Mouse (Mus musculus): Measurements from ENCODE around the gene Slc39a11. TPM values are rescaled to one million over a fixed set of nuclear protein-coding genes. Genes with fewer than 3 reads are reported as not detected.

Gene Slc39a11
- total RNA-seq, 2 experiments from 2014 or later = 23.5 to 26.1 TPM

DNA sequence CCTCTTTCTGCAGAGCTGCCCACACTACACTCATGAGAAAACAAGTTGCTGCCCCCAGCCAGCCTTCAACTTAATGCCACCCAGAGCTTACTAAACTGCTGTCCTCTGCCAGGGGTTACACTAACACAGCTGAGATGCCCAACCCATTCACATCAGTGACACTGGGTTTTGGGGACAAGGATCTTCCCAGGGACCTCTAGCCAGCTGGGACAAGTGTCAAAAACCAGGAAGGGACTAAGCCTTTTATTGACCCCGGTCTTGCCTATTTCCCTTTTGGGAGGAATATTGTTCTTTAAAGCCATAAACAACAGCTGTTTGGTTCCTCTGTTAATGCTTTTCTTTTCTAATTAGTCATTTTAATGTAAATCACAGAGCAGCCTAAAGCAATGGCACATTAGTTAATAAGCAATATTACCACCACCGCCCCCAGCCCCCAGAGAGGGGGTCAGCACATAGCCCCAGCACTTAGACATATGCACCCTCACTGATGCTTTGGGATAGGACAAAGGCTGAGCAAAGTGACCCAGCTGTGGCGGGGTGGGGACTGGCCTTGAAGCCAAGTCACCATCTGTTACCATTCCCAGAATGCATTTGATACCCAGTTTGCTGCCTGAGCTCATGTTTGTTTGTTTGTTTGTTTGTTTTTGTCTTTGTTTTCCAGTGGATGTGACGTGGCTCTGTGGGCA, 341.5 kb downstream of the Slc39a11 start:
- intact Hi-C loops (cut with DNase I) = no loop called here
- DNase-seq = no peak

DNA sequence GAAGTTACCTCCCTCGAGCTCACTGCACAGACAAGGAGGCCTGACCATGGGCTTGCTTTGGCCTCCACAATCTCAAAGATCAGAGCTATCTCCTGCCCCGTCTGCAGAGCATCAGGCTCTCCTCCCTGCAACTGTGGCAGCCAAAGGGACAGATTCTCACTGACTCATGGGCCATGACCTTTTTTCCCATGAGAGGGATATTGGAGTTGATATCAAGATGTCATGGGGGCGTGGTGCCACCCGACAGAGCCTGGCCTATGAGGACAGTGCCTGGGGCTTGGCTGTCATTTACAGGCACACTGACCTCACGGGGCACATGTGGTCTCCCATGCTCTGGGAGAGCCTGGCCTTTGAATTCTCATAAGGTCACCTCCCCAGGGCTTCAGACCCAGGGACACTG, 346.7 kb downstream of the Slc39a11 start:
- intact Hi-C loops (cut with DNase I) = no loop called here
- no peak for DNase-seq

DNA sequence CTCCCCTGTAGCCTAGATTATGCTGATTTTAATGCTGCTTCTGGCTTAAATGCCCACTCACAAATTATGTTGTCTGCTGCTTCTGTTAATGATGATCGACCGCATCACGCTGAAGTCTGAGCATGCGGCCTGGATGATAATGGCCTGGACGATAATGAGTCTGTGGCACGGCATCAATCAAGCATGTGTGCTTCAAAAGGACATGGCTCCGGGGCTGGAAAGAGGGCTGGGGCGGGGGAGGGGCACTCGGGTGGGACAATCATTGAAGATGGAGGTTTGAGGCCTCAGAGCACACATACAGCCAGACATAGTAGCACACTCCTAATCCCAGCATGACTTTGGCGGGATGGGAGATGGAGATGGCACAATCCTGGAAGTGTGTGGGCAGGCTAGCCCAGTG, 350.4 kb downstream of the Slc39a11 start:
- DNase-seq = no peak
- intact Hi-C loops (cut with DNase I) = loop anchor here (5.0 to 10.0 kb wide), 2 partner anchors 122 to 515 kb away; no protein-coding TSS in a partner anchor

DNA sequence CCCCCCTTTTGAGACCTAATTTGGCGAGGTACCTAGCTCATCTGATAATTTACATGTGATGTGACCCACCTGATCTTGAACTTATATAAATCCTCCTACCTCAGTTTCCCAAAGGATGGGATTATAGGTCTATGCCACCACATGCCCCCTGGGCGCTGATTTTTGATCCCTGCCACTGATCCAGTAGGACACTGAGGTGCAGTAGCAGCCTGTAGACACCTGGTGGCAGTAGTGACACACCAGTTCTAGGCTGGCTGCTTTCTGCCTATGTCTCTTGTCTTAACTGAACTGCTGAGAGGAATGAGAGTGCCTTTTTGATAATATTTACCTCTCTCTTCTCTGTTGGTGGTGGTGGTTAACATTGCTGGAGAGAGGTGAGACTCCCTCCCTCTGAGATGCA, 352.1 kb downstream of the Slc39a11 start:
- intact Hi-C loops (cut with DNase I) = loop anchor here (2.0 to 10.0 kb wide), 3 partner anchors 120 to 517 kb away; no protein-coding TSS in a partner anchor
- peak; percentile 81 for DNase-seq

DNA sequence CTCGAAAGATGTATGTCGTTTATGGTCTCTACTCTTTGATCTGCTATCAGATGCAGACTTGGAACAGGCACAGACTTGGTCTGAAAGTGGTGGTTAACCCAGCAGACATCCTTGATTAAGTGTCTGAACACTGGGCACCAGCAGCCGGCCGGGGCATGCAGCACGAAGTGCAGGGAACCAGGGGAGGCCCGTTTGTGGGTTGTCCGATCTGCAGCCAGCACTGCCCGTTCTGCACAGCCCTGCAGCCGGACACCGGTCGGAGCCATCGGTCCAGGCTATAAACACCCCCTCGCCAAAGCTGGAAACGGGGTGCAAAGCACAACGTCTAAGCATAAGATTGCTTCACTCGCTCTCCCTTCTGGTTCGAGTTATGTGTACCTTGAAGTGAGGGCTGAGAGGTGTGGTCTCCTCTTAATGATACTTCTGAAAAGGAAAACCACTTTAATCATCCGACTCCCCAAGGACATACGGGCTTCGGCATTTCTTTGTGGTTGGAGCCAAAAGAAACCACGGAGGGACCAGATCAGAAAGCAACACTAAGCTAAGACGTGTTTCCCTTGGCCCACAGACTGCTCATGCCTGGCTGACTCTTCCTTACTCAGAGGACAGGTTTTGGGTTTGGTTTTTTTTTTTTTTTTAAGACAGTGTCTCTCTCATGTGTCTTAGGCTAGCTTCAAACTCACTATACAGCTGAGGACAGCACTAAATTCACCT, 352.8 kb downstream of the Slc39a11 start:
- intact Hi-C loops (cut with DNase I) = loop anchor here (2.0 to 10.0 kb wide), 3 partner anchors 120 to 518 kb away; no protein-coding TSS in a partner anchor

DNA sequence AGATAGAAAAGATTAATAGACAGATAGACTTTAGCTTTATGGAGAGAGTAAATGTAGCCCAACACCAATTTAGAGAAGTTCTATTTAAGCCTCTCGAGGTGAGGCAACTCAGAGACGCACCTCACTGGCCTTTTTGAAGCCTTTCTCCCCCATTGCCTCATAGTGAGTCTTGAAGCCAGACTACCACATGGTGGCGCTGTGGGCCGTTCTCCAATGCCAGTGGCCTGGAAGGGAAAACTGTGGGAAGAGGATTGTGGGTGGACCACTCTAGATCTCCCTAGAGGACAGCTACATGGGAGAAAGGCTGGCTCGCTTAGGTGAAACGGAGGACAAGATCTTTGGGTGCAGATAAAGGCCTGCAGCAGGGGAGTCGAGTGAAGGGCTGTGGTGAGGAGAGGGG, 353.7 kb downstream of the Slc39a11 start:
- peak; percentile 93 for DNase-seq
- intact Hi-C loops (cut with DNase I) = loop anchor here (2.0 to 10.0 kb wide), 3 partner anchors 119 to 519 kb away; no protein-coding TSS in a partner anchor

More for the DNA sequence above, 352.8 kb downstream of the Slc39a11 start:
- DNase-seq = no peak

DNA sequence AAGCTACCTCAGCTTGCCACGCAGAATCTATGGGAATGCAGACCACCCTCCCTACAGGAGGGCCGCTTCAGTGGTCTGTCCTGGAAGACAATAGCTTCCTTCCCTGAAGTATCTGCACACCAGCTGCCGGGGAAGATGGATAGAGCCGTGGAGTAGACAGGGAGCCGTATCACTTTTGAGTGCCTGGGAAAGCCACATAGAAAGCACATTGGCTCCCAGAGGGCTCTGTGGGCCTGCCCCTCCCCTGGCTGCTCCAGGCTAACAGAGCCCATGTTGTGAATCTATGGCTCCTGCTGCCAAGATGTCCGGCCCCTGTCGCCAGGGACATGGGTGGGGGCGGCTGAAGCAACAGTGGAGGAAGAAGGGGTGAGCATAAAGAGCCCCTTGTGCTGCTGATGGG, 355.4 kb downstream of the Slc39a11 start:
- intact Hi-C loops (cut with DNase I) = loop anchor here (10.0 kb wide), 1 partner anchor 520 kb away; no protein-coding TSS in a partner anchor
- DNase-seq = peak; percentile 59

DNA sequence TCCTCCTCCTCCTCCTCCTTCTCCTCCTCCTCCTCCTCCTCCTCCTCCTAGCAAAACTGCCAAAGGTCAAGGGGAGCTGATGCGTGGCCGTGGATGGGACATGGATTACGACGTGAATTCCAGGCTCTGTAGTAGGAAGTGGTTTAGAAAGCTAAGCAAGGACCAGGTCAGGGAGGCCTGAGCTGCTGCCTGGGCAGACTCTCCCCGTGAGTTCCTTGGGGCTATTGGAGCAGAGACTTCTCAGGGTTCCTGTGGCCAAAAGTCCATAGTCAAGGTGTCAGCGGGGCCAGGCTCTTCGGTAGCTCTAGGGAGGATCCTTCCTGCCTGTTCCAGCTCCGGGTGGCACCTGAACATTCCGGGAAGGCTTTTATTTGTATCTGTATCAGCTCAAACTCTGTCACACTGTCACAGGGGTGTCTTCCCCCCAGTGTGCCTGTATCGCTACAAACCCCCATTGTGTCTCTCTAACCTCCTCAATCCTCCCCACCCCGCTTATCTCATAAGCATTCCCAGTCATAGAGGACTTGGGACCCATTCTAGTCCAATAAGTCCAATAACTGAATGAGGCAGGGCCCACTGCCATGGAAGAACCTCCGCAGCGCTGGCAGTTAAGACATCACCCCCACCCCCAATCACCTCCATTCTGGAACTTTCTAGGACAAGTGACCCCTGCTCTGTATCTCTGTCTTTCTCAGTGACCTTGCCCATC, 356.8 kb downstream of the Slc39a11 start:
- DNase-seq = no peak
- intact Hi-C loops (cut with DNase I) = loop anchor here (10.0 kb wide), 1 partner anchor 522 kb away; no protein-coding TSS in a partner anchor

DNA sequence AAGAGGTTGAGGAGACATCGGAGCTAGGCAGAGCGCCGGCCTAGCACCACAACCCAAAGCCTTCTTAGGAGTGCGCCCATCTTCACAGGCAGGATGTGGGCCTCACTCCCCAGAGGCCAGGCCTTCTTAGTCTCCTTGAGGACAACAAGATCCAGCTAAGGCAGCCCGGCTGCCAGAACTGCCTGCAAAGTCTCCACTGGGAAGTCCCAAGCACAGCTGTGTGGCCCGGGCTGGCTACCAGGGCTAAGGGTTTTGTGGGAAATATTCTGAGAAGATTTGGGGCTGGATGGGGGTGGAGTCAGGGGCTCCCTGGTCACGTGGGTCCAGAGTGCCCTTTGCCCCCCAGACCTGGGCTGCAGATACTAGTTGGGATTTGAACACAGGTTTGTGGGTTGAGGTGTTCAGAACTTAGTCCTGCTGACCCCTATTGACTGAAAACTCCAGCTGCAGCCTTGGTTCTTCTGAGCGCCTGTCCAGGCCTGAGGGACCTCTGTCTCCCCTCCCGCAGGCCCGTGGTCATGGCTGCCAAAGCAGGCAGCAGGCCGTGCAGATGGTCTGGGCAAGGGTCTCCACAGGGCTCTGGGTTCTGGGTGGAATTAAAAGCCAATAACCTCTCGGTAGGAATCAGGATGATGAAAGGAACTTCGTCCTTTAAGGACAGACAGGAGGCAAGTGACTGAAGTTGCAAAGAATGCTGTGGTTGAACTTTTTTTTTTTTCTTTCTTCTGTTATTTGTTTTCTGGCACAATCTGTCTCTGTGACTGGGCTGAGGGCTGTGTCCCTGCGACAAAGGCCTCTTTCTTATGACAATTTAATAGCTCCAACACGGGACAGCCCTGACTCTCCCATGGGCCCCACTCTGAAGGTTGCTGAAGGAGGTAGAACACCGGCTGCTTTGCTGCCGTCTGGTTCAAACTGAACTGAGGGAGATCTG, 357.8 kb downstream of the Slc39a11 start:
- peak; percentile 83 for DNase-seq
- intact Hi-C loops (cut with DNase I) = loop anchor here (10.0 kb wide), 1 partner anchor 523 kb away; no protein-coding TSS in a partner anchor

DNA sequence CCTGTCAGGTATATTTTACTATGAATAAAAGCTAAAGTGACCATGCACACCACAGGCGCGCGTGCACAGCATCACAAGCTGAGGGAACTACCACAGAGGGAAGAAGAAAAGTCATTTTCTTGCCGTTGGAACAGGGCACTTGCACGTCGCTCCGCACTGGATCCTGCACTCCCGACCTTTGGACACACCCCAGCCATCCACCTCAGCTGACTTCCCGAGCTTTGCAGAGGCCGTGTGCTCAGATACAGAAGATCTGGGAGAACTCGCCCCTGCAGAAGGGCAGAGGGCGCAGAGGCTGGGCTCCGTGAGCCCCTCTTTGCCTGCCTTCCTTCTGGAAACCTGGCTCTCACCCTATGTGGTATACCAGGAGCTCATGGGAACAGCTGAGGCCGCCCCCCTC, 359.0 kb downstream of the Slc39a11 start:
- intact Hi-C loops (cut with DNase I) = loop anchor here (10.0 kb wide), 1 partner anchor 524 kb away; no protein-coding TSS in a partner anchor
- DNase-seq = no peak

DNA sequence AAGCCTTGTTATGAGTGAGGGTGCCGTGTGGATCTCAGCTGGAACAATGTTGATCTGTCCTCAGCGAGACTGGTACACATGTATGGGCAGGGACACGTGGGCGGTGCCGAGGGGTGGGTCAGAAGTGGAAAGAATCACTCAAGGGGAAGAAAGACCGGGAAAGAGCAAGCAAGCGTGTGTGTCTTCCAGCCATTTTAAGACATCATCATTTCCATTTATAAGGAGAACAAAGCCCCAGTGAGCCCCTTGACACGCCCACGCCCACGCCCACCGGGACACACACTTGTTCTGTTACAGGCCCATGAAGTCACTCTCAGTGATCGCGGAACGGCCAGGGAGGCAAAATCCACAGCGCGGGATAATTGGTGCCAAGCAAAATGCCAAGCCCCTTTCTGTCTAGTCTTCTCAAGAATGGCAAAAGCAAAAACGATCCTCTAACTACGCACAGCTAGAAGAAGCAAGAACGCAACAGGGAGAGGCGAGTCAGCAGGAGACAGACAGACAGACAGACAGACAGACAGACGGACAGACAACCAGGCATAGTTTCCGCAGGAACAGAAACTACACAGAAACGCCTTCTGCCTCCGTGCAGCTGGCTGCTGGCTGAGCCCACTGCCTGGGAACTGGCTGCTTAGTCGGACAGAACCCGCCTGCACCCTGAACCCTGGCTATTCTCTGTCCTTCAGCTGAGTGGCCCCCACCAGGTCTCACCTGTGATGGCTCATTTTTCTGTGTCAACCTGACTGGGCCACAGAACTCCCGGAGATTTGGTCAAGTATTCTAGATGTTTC, 364.7 kb downstream of the Slc39a11 start:
- intact Hi-C loops (cut with DNase I) = no loop called here
- DNase-seq = no peak

DNA sequence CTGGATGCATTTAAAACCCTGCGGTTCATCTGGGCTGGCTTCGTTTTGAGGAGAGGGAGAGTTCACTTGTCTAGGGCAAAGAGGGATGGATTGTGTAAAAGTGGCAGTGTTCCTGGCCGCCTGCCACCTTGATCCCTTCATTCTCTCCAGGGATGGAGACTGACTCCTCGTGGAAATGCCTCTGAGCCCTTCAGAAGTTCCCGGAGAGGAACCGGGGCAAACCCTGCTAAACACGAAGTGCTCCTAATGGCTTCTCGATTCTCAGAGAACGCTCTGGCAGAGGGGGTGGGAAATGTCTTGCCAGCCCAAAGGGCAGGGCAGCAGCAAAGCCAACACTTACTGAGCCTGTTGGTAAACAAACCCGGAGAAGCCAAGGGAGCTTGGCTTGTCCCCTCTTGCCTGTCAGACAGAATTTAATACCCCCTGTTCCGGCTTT, 366.5 kb downstream of the Slc39a11 start:
- intact Hi-C loops (cut with DNase I) = no loop called here
- DNase-seq = peak; percentile 66

DNA sequence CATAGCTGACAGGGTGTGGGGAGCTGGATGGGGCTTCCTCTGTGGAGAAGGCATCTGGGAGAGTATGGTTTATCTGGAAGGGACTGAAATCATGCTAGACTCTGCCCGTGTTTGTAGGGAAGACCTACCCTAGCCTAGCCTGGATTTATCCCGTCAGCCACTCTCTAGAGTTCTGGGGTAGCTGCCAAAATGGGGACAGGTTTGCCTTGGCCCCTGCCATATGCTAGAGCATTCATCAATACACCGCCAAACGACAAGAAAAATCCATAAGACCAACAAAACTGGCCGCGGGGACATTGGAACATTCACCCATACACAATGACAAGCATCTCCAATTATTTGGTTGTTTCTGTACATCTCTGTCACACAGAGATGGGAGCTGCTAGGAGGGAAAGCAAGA, 371.6 kb downstream of the Slc39a11 start:
- no peak for DNase-seq
- intact Hi-C loops (cut with DNase I) = no loop called here

DNA sequence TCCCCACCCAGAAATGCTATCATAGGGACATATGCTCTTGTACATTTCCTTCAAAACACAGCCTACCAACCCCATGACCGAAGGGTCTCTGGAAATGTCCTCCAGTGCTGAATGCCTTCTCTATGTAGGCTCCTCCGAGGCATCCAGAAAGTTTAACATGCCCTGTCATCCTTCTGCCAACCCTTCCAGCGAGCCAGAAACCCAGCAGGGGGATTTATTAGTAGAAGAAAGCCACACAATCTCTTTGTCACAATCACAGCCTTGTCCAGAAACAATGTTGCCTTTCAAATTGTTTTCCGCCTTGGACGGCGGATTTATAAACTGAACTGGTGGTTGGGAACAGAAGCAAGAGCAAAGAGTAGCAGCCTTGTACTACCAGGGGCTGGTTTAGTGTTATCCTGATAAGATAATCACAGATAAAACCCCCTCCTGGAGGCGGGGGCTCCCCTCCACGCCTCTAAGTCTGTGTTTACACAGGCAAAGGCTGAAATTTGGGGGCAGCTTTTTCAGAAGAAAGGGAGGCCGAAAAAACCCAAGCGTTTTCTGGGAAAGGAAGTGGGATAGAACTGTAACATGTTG, 372.8 kb downstream of the Slc39a11 start:
- intact Hi-C loops (cut with DNase I) = no loop called here
- peak; percentile 77 for DNase-seq

DNA sequence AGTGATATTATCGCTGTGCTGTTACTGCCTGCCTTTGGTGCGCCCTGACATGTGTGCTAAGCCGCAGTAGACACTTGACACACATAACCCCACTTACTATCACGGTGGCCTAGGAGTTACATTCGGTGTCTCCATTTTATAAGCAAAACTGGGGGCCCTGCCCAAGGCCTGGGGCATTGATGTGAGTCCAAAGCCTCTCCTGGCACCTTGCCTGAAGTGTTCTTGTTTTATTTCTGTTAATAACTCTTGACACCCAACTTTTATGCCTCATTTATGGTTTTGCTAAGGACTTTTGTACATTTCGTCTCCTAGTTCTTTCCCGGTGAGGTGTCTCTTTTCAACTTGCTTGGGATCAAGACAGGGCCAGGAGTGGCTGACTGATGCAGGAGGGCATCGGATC, 373.4 kb downstream of the Slc39a11 start:
- intact Hi-C loops (cut with DNase I) = no loop called here

DNA sequence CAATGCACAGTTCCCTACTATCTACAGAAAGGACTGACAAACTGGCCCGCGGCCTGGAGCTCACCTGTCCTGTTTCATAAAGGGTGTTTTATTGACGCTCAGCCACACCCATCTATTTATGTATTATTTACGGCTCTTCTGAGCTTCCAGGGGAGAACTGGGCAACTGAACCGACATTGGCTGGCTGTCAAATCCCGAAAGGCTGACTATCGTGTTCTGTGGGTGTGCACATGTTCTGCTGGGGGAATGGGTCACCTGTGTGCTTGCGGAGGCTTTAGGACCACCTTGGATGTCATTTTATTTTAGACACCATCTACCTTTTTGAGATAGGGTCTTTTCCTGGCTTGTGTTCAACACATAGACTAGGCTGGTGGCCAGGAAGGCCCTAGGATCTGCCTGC, 375.8 kb downstream of the Slc39a11 start:
- intact Hi-C loops (cut with DNase I) = no loop called here
- no peak for DNase-seq

More for the DNA sequence above, 373.4 kb downstream of the Slc39a11 start:
- peak; percentile 40 for DNase-seq

DNA sequence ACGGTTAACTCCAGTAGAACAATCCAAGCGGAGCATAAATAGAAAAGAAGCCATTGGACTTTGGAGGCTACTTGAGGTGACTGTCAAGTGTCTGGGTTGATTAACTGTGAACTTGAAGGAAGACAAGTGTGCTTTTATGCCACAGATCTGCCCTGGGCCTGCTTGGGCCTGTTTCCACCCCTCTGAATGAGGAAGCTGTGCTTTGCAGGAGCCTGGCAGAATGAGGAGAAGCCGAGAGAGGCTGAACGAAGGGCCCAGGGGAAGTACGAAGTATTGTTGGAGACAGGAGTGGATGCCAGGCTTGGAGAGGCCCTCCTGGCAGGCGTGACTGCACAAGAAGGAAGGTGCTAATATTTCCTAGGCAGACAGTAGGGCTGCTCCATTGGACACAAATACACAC, 378.0 kb downstream of the Slc39a11 start:
- intact Hi-C loops (cut with DNase I) = no loop called here
- DNase-seq = no peak

DNA sequence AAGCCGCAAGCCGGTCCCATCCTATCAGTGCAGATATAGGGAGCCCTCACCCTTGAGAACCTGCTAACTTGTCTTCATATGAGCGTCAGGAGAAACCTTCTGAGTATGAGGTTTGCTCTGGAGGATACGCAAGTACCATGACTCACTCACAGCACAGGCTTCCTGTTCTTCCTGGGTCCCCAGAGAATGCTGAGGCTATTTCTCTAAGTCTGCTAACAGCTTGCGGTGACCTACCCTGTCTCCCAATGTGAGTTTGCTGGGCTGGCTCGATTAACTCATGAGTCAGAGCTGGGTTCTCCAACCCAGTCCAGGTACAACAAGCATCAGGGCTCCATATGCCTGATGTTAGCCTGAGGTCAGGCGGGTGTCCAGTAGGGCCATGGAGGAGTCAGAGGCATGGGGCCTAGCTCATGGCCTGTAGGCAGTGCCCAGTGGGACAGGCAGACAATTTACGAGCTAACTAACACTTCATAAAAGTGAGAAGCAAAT, 381.0 kb downstream of the Slc39a11 start:
- intact Hi-C loops (cut with DNase I) = no loop called here
- no peak for DNase-seq

Data from left cerebral cortex, postnatal 4 days (tissue).